Mouse (Mus musculus) mouse embryonic stem cell (cell line): ENCODE measurements around the gene Olfml2b.

Experiments used
- in situ Hi-C, 2 experiments: fragments of 300-500 bp; cut with MboI; formaldehyde crosslinking; loops; 1 replicate in 1 of 2; 3 replicates in 1 of 2; pipeline ENCODE4 v1.14.3; 2019 to 2020; ENCODE audit warnings: low sequenced_read_pairs in 2 of 2, low pct_unique_long_range_greater_than_20kb in 1 of 2, mixed read lengths in 1 of 2; ENCODE audit not compliant: unreplicated experiment in 1 of 2

Gene Olfml2b

GRCm38 (mm10) chr1:170709481-170709880, 65.1 kb downstream of the Olfml2b start:
- in situ Hi-C loops = no loop called here

- in situ Hi-C loops = no loop called here
These were observed 65.6 kb downstream of the Olfml2b start for GRCm38 (mm10) chr1:170709969-170710368.

- in situ Hi-C loops = no loop called here
These were observed 67.4 kb downstream of the Olfml2b start for GRCm38 (mm10) chr1:170711731-170712130.

- in situ Hi-C loops = no loop called here
These were observed 73.0 kb downstream of the Olfml2b start for GRCm38 (mm10) chr1:170717241-170717828.

GRCm38 (mm10) chr1:170718133-170718810, 73.9 kb downstream of the Olfml2b start:
- in situ Hi-C loops = no loop called here

GRCm38 (mm10) chr1:170721560-170721959, 77.2 kb downstream of the Olfml2b start:
- in situ Hi-C loops = no loop called here

- in situ Hi-C loops = no loop called here
These were observed 84.2 kb downstream of the Olfml2b start for GRCm38 (mm10) chr1:170728524-170728923.

GRCm38 (mm10) chr1:170729267-170729962, 85.1 kb downstream of the Olfml2b start:
- in situ Hi-C loops = no loop called here

GRCm38 (mm10) chr1:170731865-170732595, 87.7 kb downstream of the Olfml2b start:
- in situ Hi-C loops = no loop called here
